Mouse (Mus musculus): ENCODE measurements around the gene Mtm1. TPM values are rescaled to one million over a fixed set of nuclear protein-coding genes. Genes with fewer than 3 reads are reported as not detected.

The Mtm1 gene
- 10 to 100 TPM in 1 of 2 experiments, 1 to 10 TPM in 1; 7.6 to 12.1 TPM for polyA plus RNA-seq (2017; shearing (Covaris generic))

DNA sequence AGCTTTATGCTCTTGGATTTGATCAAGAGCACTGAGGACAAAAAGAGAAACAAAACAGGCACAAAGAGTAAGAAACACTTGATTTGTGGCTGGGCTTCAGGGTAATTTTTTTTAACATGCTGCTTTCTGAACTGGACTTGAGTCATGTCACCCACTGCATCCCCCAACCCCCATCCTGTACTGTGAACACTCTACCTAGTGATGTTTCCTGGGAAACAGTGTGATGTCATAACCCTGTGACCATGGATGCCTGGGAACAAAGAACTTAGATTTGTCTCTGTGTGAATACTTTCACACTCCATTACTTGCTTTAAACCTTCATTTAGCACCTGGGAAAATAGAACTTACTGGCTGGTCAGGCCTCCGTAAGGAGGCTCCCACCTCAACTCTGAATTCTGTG lies at the start of gene Mtm1:
Gene Mtm1, plus strand, starts transcription at position 301 of the 400 bp plus-strand sequence.

DNA sequence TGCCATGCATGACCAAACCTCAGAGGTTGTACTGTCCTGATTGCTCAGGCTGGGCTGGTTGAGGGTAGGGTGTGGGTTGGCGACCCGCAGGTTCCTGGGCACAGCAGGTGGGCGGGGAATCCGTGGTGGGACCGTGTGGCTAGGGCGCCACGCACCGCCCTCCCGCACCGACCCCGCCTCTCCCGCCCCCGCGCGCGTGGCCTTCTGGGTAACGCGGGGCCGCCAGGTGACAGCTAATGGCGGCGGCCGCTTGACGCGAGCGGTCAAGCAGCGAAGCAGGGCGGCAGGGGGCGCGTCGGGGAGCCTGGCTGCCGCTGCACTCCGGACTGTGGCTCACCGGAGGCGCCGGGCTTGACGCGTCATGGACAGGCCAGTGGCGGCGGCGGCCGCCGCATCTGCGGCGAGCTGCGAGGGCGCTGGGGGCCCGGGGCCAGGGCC lies 154.0 kb downstream of the Mtm1 start, which contains the start of gene Mtmr1:
Gene Mtmr1, plus strand, starts transcription at position 207 of the 438 bp plus-strand sequence.

Other genes starting within 250 kb of the Mtm1 start
- gene Mamld1, start 160.5 kb upstream of the Mtm1 start, polyA plus RNA-seq (2017; shearing (Covaris generic)) = under 1 TPM; 0.06 to 0.42 TPM
- gene Mtmr1, start 154.0 kb downstream of the Mtm1 start, polyA plus RNA-seq (2017; shearing (Covaris generic)) = 10 to 100 TPM; 43.2 to 52.5 TPM

Measured in inflammation-experienced regulatory T-cells (primary cell).